Mouse (Mus musculus) heart, embryonic 11.5 days (tissue): Measurements from ENCODE around the gene Ubash3b. TPM values are rescaled to one million over a fixed set of nuclear protein-coding genes. Genes with fewer than 3 reads are reported as not detected.

Experiments used
- ATAC-seq: fragments of 200-750 bp; cut with Nextera tagmentation; replicated peaks from 2 replicates; pipeline ENCODE4 v1.8.0; 2017; ENCODE audit warnings: moderate library complexity; ENCODE audit not compliant: insufficient number of reproducible peaks, low FRiP score, low TSS enrichment
- H3K27ac ChIP-seq: fragments of 300-500 bp; sonication (generic); 2 replicates; pipeline ENCODE4 v1.5.1; 2014; ENCODE audit warnings: mild to moderate bottlenecking, low read depth, low read length
- H3K27me3 ChIP-seq: fragments of 300-500 bp; sonication (generic); 2 replicates; pipeline ENCODE4 v1.6.1; 2014; ENCODE audit warnings: mild to moderate bottlenecking, low read length, mixed read lengths; ENCODE audit not compliant: control insufficient read depth, insufficient read depth
- H3K36me3 ChIP-seq: fragments of 300-500 bp; sonication (generic); 2 replicates; pipeline ENCODE4 v1.6.1; 2014; ENCODE audit warnings: mild to moderate bottlenecking, low read length, moderate library complexity, mixed read lengths; ENCODE audit not compliant: control insufficient read depth, insufficient read depth
- H3K4me1 ChIP-seq: fragments of 300-500 bp; sonication (generic); 2 replicates; pipeline ENCODE4 v1.6.1; 2014; ENCODE audit warnings: low read length; ENCODE audit not compliant: control insufficient read depth, insufficient read depth
- H3K4me2 ChIP-seq: fragments of 300-500 bp; sonication (generic); 2 replicates; pipeline ENCODE4 v1.6.1; 2014; ENCODE audit warnings: mild to moderate bottlenecking, moderate library complexity
- H3K4me3 ChIP-seq: fragments of 300-500 bp; sonication (generic); 2 replicates; pipeline ENCODE4 v1.5.1; 2014; ENCODE audit warnings: low read depth, low read length
- H3K9ac ChIP-seq: fragments of 300-500 bp; sonication (generic); 2 replicates; pipeline ENCODE4 v1.6.1; 2014; ENCODE audit warnings: mild to moderate bottlenecking, low read depth, low read length, moderate library complexity
- H3K9me3 ChIP-seq: fragments of 300-500 bp; sonication (generic); replicated peaks from 2 replicates; pipeline ENCODE4 v1.6.1; 2016; ENCODE audit warnings: low read length; ENCODE audit not compliant: control insufficient read depth
- WGBS: fragments of 180-500 bp; shearing (Covaris S2); extraction: QIAGEN DNeasy Blood & Tissue Kit; methylation state at CpG from one replicate; pipeline ENCODE4 v1.1.7; 2014; ENCODE audit not compliant: insufficient replicate concordance; 5-methylcytosine and 5-hydroxymethylcytosine counted together
- polyA plus RNA-seq: library from polyadenylated mRNA; unstranded; fragments of >200 nt; fragmentation: Nextera tagmentation; extraction: Ambion mirVana; gene quantifications from 2 replicates; pipeline ENCODE4 v1.2.1, GENCODE M21; 2014

The Ubash3b gene
- polyA plus RNA-seq, 1 experiment from 2014 or later = 15.2 TPM

DNA sequence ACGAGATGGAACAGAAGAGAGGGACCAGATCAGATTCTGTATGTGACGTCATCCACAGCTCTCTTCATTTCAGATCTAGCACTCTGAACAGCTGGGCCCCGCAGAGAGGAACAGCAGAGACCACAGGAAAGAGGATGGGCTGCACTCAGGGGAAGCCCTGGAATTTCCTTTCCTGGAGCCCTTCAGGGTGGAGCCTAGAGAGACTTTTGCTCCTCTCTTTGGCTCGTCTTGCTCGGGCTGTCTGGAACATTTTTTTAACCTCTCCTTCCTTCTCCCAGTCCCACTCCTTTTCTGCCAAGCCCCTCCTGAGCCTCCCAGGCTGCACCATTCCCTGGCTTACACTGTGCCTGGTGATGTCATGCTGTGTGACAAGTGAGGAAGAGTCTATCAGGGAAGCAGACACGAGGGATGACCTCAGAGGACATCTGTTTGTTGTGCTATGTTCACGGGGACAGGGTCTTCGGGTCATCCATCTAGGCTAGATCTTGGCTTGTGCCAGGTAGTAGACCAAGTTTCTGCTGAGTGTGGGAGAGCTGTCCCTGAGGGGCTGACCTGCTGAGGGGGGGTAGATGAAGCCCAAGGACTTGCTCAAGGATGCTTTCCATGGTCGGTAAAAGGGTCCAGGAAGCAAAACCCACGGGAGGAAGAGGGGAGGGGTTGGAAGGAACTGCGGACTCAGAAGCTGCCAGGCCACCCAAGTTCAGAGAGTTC, 77.2 kb downstream of the Ubash3b start:
- H3K27me3 ChIP-seq = no peaks in the 10 kb centered on the region
- peak; percentile 39; the same call in 1 of the 2 replicates for ATAC-seq
- H3K9me3 ChIP-seq = no peaks in the 10 kb centered on the region
- H3K27ac ChIP-seq = peak overlapping the region; percentile 41
- peak overlapping the region; percentile 23; the same call in 1 of the 2 replicates for H3K9ac ChIP-seq
- H3K4me2 ChIP-seq = peak overlapping the region; percentile 6; the same call in 1 of the 2 replicates
- H3K4me1 ChIP-seq = peaks cover 44% of the 10 kb centered on the region
- H3K4me3 ChIP-seq = no peak overlapping the region
- 12% methylated on average over 11 of the region's 11 CpGs for WGBS
- H3K36me3 ChIP-seq = no peaks in the 10 kb centered on the region

DNA sequence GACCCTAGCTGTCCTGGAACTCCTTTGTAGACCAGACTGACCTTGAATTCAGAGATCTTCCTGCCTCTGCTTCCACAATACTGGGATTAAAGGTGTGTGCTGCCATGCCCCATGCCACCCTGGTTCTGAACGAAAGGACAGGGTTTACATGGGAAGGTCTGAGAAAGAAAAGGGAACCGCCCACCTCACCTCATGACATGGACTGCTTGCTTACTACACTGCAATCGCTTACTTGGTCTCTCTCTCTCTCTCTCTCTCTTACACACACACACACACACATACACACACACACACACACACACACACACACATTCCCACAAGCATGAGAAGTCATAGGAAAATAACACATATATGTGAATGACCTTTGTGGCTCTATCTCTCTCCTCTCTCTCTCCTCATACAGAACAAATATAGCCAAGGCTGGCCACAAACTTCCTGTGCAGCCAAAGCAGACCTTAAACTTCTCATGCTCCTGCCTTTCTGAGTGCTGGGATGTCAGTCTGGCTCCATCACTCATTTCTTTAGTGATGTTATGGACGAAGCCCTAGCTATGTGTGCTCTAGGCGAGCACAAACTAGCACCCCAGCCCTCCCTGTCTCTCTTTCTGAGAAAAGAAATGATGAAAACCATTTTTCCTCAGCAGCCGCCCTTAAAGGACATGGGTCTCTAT, 78.0 kb downstream of the Ubash3b start:
- peak overlapping the region; percentile 41; the same call in 1 of the 2 replicates for H3K27ac ChIP-seq
- peak overlapping the region; percentile 23; the same call in 1 of the 2 replicates for H3K9ac ChIP-seq
- no peak overlapping the region for H3K4me3 ChIP-seq
- ATAC-seq = no peak
- H3K9me3 ChIP-seq = no peaks in the 10 kb centered on the region
- 80% methylated on average over 6 of the region's 6 CpGs for WGBS
- peaks cover 47% of the 10 kb centered on the region for H3K4me1 ChIP-seq
- no peaks in the 10 kb centered on the region for H3K27me3 ChIP-seq
- H3K36me3 ChIP-seq = no peaks in the 10 kb centered on the region
- H3K4me2 ChIP-seq = no peak overlapping the region

DNA sequence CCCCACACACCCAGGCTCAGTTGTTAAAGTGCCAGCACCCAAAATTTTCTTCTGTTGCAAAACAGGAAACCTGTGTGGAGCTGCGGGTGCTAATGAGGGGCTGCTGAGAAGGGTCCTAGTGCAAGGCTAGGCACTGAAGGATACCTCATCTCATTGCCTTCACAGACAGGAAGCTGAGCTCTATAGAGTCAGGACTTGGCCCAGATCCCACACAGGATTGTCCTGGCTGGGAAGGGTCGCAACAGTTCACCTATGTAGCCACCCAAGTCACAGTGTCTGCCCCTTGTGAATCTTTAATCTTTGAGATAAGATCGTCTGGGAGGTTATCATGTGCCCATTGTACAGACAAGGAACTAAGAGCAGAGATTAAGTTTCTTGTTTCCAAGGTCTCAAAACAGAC, 78.6 kb downstream of the Ubash3b start:
- Histone ChIP-seq H3K27ac (no peak overlapping the region), H3K36me3 (no peaks in the 10 kb centered on the region), H3K9ac (no peak overlapping the region), H3K9me3 (no peaks in the 10 kb centered on the region), H3K4me1 (peaks cover 43% of the 10 kb centered on the region), H3K27me3 (no peaks in the 10 kb centered on the region), H3K4me3 (no peak overlapping the region), H3K4me2 (no peak overlapping the region)
- ATAC-seq = no peak
- 71% methylated on average over 3 of the region's 3 CpGs for WGBS

DNA sequence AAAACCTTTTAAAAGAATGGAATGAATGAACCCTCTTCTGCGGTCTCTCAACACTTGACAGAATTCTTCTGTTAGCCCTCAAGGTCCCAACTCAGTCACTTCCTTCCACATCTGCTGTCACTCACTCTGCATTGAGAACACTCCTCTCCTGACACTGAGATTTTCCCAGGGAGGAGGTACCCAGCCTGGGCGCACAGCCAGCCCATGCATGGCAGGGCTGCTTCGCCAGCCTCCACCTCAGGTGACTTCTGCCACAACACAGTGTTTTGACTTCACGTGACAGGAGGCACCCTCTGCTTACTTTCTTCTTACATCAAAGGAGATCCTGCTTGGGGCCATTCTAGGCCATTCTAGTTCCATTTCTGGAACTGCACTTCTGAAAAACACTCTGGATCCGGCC, 80.6 kb downstream of the Ubash3b start:
- no peaks in the 10 kb centered on the region for H3K36me3 ChIP-seq
- ATAC-seq = no peak
- no peak overlapping the region for H3K4me3 ChIP-seq
- no peaks in the 10 kb centered on the region for H3K9me3 ChIP-seq
- 64% methylated on average over 5 of the region's 5 CpGs for WGBS
- H3K27me3 ChIP-seq = no peaks in the 10 kb centered on the region
- peak overlapping the region; percentile 4; the same call in 1 of the 2 replicates for H3K27ac ChIP-seq
- peak overlapping the region; percentile 23 for H3K4me2 ChIP-seq
- peak overlapping the region; percentile 8 for H3K9ac ChIP-seq
- H3K4me1 ChIP-seq = peaks cover 45% of the 10 kb centered on the region

DNA sequence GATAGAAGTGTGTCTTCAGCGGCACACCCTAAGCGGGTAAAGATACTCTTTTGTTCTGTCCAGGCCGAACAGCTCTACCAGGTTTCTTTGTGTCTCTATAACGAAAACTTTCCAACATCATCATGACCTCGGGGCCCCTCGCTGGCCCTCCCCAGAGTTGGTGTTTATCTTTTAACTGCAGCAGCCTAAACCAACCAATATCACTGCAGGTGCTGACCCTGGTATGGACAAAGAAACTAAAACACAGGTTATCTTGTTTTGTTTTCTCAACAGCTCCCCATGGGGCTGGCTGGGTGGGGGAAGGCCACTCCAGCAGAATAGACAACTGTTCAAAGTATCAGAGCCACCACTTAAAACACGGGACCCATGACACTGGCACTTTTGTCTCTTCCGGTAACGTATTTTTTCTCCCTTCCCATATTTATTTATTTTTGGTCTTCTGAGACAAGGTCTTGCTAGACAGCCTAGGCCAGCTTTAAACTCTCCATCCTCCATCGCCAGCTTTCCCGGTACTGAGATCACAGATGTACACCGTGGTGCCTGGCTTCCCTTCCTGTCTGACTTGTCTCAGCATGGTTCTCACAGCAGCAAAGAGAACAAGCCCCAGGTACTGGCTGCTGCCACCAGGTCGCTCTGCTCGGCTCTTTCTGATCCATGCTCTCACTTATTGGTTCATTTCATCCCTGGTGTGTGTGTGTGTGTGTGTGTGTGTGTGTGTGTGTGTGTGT, 81.9 kb downstream of the Ubash3b start:
- ATAC-seq = peak; percentile 81
- H3K4me3 ChIP-seq = peak overlapping the region; percentile 15
- H3K9ac ChIP-seq = peak overlapping the region; percentile 39
- peak overlapping the region; percentile 37 for H3K4me2 ChIP-seq
- peak overlapping the region; percentile 80 for H3K27ac ChIP-seq
- 42% methylated on average over 14 of the region's 14 CpGs for WGBS
- no peaks in the 10 kb centered on the region for H3K27me3 ChIP-seq
- H3K4me1 ChIP-seq = peaks cover 43% of the 10 kb centered on the region
- no peaks in the 10 kb centered on the region for H3K9me3 ChIP-seq
- no peaks in the 10 kb centered on the region for H3K36me3 ChIP-seq

DNA sequence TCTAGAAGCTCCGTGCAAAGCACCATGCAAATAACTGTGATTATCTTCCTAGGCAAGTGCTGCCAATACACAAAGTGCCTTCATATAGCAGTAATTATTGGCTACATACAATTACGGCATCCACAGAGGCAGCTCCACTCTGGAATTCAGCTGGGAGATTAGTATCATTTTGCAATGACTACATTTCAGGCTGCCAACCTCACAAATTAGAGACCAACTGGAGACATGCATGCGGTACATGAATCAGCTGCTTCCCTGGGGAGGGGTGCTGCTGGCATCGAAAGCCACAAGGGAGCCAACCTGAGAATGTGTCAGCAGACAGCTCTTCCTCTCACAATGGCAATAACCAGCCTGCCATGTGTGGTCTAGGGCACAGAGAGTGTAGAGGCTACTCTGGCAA, 83.3 kb downstream of the Ubash3b start:
- Histone ChIP-seq H3K4me1 (peaks cover 39% of the 10 kb centered on the region), H3K4me3 (no peak overlapping the region), H3K9me3 (no peaks in the 10 kb centered on the region), H3K9ac (no peak overlapping the region; the same call in 1 of the 2 replicates), H3K36me3 (no peaks in the 10 kb centered on the region), H3K27ac (peak overlapping the region; percentile 80), H3K27me3 (no peaks in the 10 kb centered on the region), H3K4me2 (peak overlapping the region; percentile 37)
- no peak for ATAC-seq
- WGBS = 78% methylated on average over 4 of the region's 4 CpGs

DNA sequence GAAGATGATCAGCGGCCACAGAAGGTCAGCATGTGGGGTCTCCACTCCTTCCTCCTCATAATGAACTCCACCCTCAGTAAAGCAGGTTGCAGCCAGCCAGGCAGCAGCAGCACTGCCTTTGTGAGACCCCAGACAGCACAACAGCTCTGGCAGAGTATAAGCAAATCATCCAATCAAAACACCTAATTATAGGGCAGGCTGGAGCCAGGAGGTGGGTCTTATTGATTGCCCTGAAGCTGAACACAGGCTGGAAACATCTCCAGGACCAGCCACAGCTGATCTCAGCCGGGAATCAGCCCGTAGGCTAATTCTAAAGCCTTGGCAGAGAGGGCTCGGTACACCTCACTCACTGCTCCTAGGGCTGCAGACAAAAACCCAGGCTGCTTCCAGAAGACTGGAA, 85.3 kb downstream of the Ubash3b start:
- H3K9me3 ChIP-seq = no peaks in the 10 kb centered on the region
- no peak overlapping the region for H3K9ac ChIP-seq
- no peak for ATAC-seq
- H3K27ac ChIP-seq = no peak overlapping the region
- no peaks in the 10 kb centered on the region for H3K36me3 ChIP-seq
- H3K4me3 ChIP-seq = no peak overlapping the region
- WGBS = 75% methylated on average over 4 of the region's 4 CpGs
- no peaks in the 10 kb centered on the region for H3K27me3 ChIP-seq
- no peak overlapping the region for H3K4me2 ChIP-seq
- H3K4me1 ChIP-seq = peaks cover 42% of the 10 kb centered on the region

DNA sequence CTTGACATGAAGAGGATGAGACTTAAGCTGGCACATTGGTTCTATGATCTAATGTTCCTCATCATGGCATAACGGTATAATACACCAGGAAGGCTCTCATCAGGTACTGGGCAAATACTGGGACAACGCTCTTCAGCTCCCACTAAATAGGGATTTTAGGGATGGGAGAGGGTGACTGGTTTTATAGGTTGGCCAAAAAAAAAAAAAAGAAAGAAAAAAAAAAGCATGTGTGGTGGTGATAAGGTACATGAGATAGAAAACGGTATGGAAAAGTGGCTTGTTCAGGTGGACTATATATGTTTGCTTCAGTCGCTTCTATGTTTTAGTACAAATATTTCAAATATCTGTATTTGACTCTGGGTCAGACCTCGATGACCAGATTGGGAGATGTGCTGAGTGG, 86.0 kb downstream of the Ubash3b start:
- Histone ChIP-seq H3K9me3 (no peaks in the 10 kb centered on the region), H3K9ac (no peak overlapping the region), H3K4me2 (no peak overlapping the region), H3K36me3 (no peaks in the 10 kb centered on the region), H3K4me3 (no peak overlapping the region), H3K27me3 (no peaks in the 10 kb centered on the region), H3K4me1 (peaks cover 42% of the 10 kb centered on the region), H3K27ac (no peak overlapping the region)
- 87% methylated on average over 5 of the region's 5 CpGs for WGBS
- ATAC-seq = no peak
